Mouse (Mus musculus) bone marrow, adult 2 months (tissue): ENCODE data around the gene 1700056E22Rik.

Experiments used
- CTCF ChIP-seq: fragments of 200-500 bp; IDR thresholded peaks from 2 replicates; pipeline ENCODE4 v1.5.1; 2011; ENCODE audit warnings: low read length, control low read depth; ENCODE audit not compliant: control insufficient read depth, insufficient read depth
- POLR2A ChIP-seq: fragments of 200-500 bp; IDR thresholded peaks from 2 replicates; pipeline ENCODE4 v1.6.1; 2011; ENCODE audit warnings: low read depth, mild to moderate bottlenecking, control low read depth, low read length, borderline replicate concordance; ENCODE audit not compliant: control insufficient read depth

- TF ChIP-seq CTCF (no peak), POLR2A (no peak)
These were observed 660 bp upstream of the 1700056E22Rik start for GRCm38 (mm10) chr1:184034741-184035181.
